33 mouse cellular contexts compared by ENCODE assay signal in the genomic region with DNA sequence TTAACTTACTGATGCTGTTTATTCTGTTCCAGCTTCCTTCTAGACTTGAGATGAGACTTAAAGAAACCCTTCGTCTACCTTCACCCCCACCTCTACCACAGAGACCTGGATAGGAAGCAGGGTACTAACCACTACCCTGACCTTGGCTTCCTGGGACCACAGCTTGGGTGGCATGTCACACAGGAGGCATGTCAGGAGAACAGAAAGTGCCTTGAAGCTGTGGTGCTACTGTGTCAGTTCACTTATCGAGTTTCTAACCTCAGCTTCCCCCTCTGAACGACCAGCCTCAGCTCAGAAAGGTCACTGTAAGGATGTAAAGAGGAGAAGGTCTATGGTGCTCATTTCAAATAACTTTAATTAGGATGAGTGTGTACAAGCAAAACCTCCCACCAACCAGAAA. TPM values are rescaled to one million over a fixed set of nuclear protein-coding genes. Genes with fewer than 3 reads are reported as not detected.
DNase-seq lines count a peak whose midpoint lies in the region; ATAC-seq and TF ChIP-seq lines count a peak whose summit lies in the region.
"Had no signal": no experiment of that assay in that cellular context is flagged by ENCODE, and none has a peak within 500 bp of the region (broad histone marks: within the 10 kb centered on the region; RNA-seq: fewer than 3 reads in every experiment).

No protein-coding gene starts in this region.

- H3K36me3 ChIP-seq in CH12.LX (replicated peaks in 1 of 2; ENCODE audit: control insufficient read depth in 1 of 2, insufficient read depth in 1 of 2, low read length in 1 of 2) (no peaks in the 10 kb centered on the region), macrophage (ENCODE audit: inconsistent target) (no peaks in the 10 kb centered on the region)
- no peaks in the 10 kb centered on the region for H3K36me3 ChIP-seq in hindbrain, embryonic 10.5 days
- no peaks in the 10 kb centered on the region for H3K36me3 ChIP-seq in kidney, embryonic 15.5 days
- H3K36me3 ChIP-seq in intestine, embryonic 15.5 days, result no peaks in the 10 kb centered on the region
- H3K36me3 ChIP-seq: embryonic facial prominence, embryonic 13.5 days; embryonic facial prominence, embryonic 15.5 days; forebrain, embryonic 10.5 days; forebrain, embryonic 12.5 days had no signal

- TF ChIP-seq POLR2A in CH12.LX (IDR thresholded peaks at IDR 0.05; ENCODE audit: low read depth, low read length), result no peak

- H3K79me2 ChIP-seq in CH12.LX (replicated peaks; ENCODE audit: control insufficient read depth, extremely low read depth, insufficient read depth, poor library complexity, severe bottlenecking) (no peaks in the 10 kb centered on the region), macrophage (ENCODE audit: inconsistent target) (no peaks in the 10 kb centered on the region)

- no peak for TF ChIP-seq RAD21 in CH12.LX (IDR thresholded peaks at IDR 0.05; ENCODE audit: low read depth, low read length)

- H3K27ac ChIP-seq in CH12.LX (ENCODE audit: insufficient read depth, low read depth) (no peak overlapping the region), macrophage (peak overlapping the region; percentile 25)
- H3K27ac ChIP-seq in hindbrain, embryonic 10.5 days, result no peak overlapping the region
- no peak overlapping the region for H3K27ac ChIP-seq in kidney, embryonic 15.5 days
- no peak overlapping the region for H3K27ac ChIP-seq in intestine, embryonic 15.5 days
- H3K27ac ChIP-seq: embryonic facial prominence, embryonic 13.5 days; embryonic facial prominence, embryonic 15.5 days; forebrain, embryonic 10.5 days; forebrain, embryonic 12.5 days had no signal

- no peak overlapping the region for H3K9ac ChIP-seq in CH12.LX (ENCODE audit: insufficient read depth, low read depth)
- no peak overlapping the region for H3K9ac ChIP-seq in kidney, embryonic 15.5 days
- no peak overlapping the region for H3K9ac ChIP-seq in intestine, embryonic 15.5 days
- H3K9ac ChIP-seq: embryonic facial prominence, embryonic 13.5 days; embryonic facial prominence, embryonic 15.5 days; forebrain, embryonic 12.5 days had no signal

- DNase-seq in CH12.LX (ENCODE audit: extremely low read depth), result peak; percentile 41
- DNase-seq in hindbrain, embryonic 10.5 days (ENCODE audit: low spot score), result no peak
- no peak for DNase-seq in kidney, adult 8-10 months
- DNase-seq: adrenal gland, adult 2 months; adrenal gland, postnatal 10 days; adrenal gland, postnatal 25 days; B cell, adult 2 months; cerebellum, adult 11 months; cerebellum, adult 18-20 months; cerebellum, adult 8-10 months; cerebellum, adult 9-11 months; cerebellum, postnatal 14 days; cerebellum, postnatal 36 days; embryo, embryonic 11 days had no signal

- H3K4me2 ChIP-seq in CH12.LX (ENCODE audit: insufficient read depth, low read depth, poor library complexity, severe bottlenecking), result no peak overlapping the region
- H3K4me2 ChIP-seq in kidney, embryonic 15.5 days, result no peak overlapping the region
- H3K4me2 ChIP-seq in intestine, embryonic 15.5 days (replicated peaks), result no peak overlapping the region
- H3K4me2 ChIP-seq: embryonic facial prominence, embryonic 13.5 days; embryonic facial prominence, embryonic 15.5 days; forebrain, embryonic 12.5 days had no signal

- ATAC-seq in granulocyte monocyte progenitor cell, adult 5-6 weeks (replicated peaks; ENCODE audit: poor library complexity, severe bottlenecking), result peak; percentile 44
- ATAC-seq in megakaryocyte progenitor cell, adult 5-6 weeks (replicated peaks; ENCODE audit: poor library complexity), result peak; percentile 42
- ATAC-seq in kidney, embryonic 15.5 days (replicated peaks; ENCODE audit: low FRiP score), result no peak
- no peak for ATAC-seq in intestine, embryonic 15.5 days
- ATAC-seq: CD4-positive, CD25-positive, alpha-beta regulatory T cell, adult 4 months; forebrain, embryonic 14.5 days; forebrain, embryonic 16.5 days had no signal

- no peaks in the 10 kb centered on the region for H3K9me3 ChIP-seq in CH12.LX (replicated peaks; ENCODE audit: low read length)
- H3K9me3 ChIP-seq in hindbrain, embryonic 10.5 days, result no peaks in the 10 kb centered on the region
- no peaks in the 10 kb centered on the region for H3K9me3 ChIP-seq in kidney, embryonic 15.5 days (replicated peaks)
- H3K9me3 ChIP-seq in intestine, embryonic 15.5 days, result no peaks in the 10 kb centered on the region
- H3K9me3 ChIP-seq: embryonic facial prominence, embryonic 13.5 days; embryonic facial prominence, embryonic 15.5 days; forebrain, embryonic 10.5 days; forebrain, embryonic 12.5 days had no signal

- H3K27me3 ChIP-seq in CH12.LX (replicated peaks), result peaks cover 7% of the 10 kb centered on the region
- H3K27me3 ChIP-seq in hindbrain, embryonic 10.5 days (ENCODE audit: insufficient read depth, poor library complexity, severe bottlenecking), result no peaks in the 10 kb centered on the region
- no peaks in the 10 kb centered on the region for H3K27me3 ChIP-seq in kidney, embryonic 15.5 days
- H3K27me3 ChIP-seq in intestine, embryonic 15.5 days (replicated peaks), result no peaks in the 10 kb centered on the region
- H3K27me3 ChIP-seq: embryonic facial prominence, embryonic 13.5 days; embryonic facial prominence, embryonic 15.5 days; forebrain, embryonic 12.5 days had no signal

- H3K4me3 ChIP-seq in CH12.LX (replicated peaks in 1 of 3; ENCODE audit: low read depth in 2 of 3, low read length in 2 of 3, poor library complexity in 1 of 3) (no peak overlapping the region), macrophage (ENCODE audit: inconsistent target) (no peak overlapping the region)
- H3K4me3 ChIP-seq in hindbrain, embryonic 10.5 days, result no peak overlapping the region
- no peak overlapping the region for H3K4me3 ChIP-seq in kidney, embryonic 15.5 days (replicated peaks)
- H3K4me3 ChIP-seq in intestine, embryonic 15.5 days (replicated peaks), result no peak overlapping the region
- H3K4me3 ChIP-seq: embryonic facial prominence, embryonic 13.5 days; embryonic facial prominence, embryonic 15.5 days; erythroblast, embryonic 14.5 days; forebrain, embryonic 10.5 days; forebrain, embryonic 12.5 days had no signal

- TF ChIP-seq EP300 in CH12.LX (IDR thresholded peaks at IDR 0.05; ENCODE audit: low read length), result no peak

- in situ Hi-C loops in CH12.LX (cut with MboI; ENCODE audit: low pct_ligation_motif_present, low pct_unique_long_range_greater_than_20kb, low sequenced_read_pairs), result no loop called here

- dilution Hi-C loops in CH12.LX (cut with MboI; ENCODE audit: extremely low pct_ligation_motif_present, extremely low pct_unique_long_range_greater_than_20kb, low sequenced_read_pairs), result no loop called here

- H3K4me1 ChIP-seq in CH12.LX (ENCODE audit: control insufficient read depth in 1 of 2, insufficient read depth in 2 of 2), result peaks cover 11 to 59% of the 10 kb centered on the region in 2 experiments; a peak in 3 of 4 replicates
- no peaks in the 10 kb centered on the region for H3K4me1 ChIP-seq in hindbrain, embryonic 10.5 days (replicated peaks)
- no peaks in the 10 kb centered on the region for H3K4me1 ChIP-seq in kidney, embryonic 15.5 days
- H3K4me1 ChIP-seq in intestine, embryonic 15.5 days (replicated peaks), result 0 out of 2 replicates have a peak, but pooled peaks cover 4% of the 10 kb centered on the region
- H3K4me1 ChIP-seq: embryonic facial prominence, embryonic 13.5 days; embryonic facial prominence, embryonic 15.5 days; forebrain, embryonic 10.5 days; forebrain, embryonic 12.5 days had no signal

- TF ChIP-seq CTCF in CH12.LX (conservative IDR thresholded peaks at IDR 0.05 in 1 of 2, IDR thresholded peaks at IDR 0.05 in 1 of 2; ENCODE audit: low read depth in 2 of 2, low read length in 2 of 2), result no peak

- 30% methylated on average over 3 of the region's 3 CpGs for WGBS in macrophage (ENCODE audit: missing documents)
- WGBS in hindbrain, embryonic 10.5 days, result 80% methylated on average over 3 of the region's 3 CpGs
- 55% methylated on average over 3 of the region's 3 CpGs for WGBS in kidney, embryonic 15.5 days
- WGBS in intestine, embryonic 15.5 days, result 57% methylated on average over 3 of the region's 3 CpGs

RNA-seq across cellular contexts. Expression of gene Ccl2, which starts 14.0 kb away (rescaled TPM):
- total RNA-seq in CH12.LX (2012; rRNA removed) (0.21 and 0.63 TPM in 2 replicates), CH12.LX (2014; rRNA removed) (not detected in 2 replicates)
- polyA plus RNA-seq in CH12.LX (2012; ENCODE audit: insufficient read length, low read depth) (0.49 TPM in 1 of 2 replicates, not detected in the other), macrophage (2018) (58.0 to 939 TPM (median 78.4 TPM) in 3 replicates)
- not detected in 2 replicates for total RNA-seq in granulocyte monocyte progenitor cell, adult 5-6 weeks (2014; fragmentation: Nextera tagmentation)
- total RNA-seq in granulocyte monocyte progenitor cell, adult 5-6 weeks (2017), result 0.41 and 5.5 TPM in 2 replicates
- 1,000 to 10,000 TPM in 1 of 26 experiments, 100 to 1,000 TPM in 20, 10 to 100 TPM in 5; 19.2 to 1,498 (median 228) TPM for total RNA-seq in macrophage (2018; cell fraction: chromatin; rRNA removed)
- total RNA-seq in macrophage (2018; cell fraction: cytosol; rRNA removed), result 1,000 to 10,000 TPM in 10 of 26 experiments, 100 to 1,000 TPM in 13, 10 to 100 TPM in 3; 77.3 to 3,885 (median 584) TPM
- total RNA-seq in macrophage (2018; cell fraction: nucleus; rRNA removed), result 1,000 to 10,000 TPM in 12 of 26 experiments, 100 to 1,000 TPM in 13, 10 to 100 TPM in 1; 57.9 to 3,876 (median 952) TPM
- 1.6 and 7.4 TPM in 2 replicates for total RNA-seq in megakaryocyte progenitor cell, adult 5-6 weeks (2015)
- 1.1 and 2.5 TPM in 2 replicates for total RNA-seq in megakaryocyte progenitor cell, adult 5-6 weeks (2017)
- polyA plus RNA-seq in hindbrain, embryonic 10.5 days (2016; fragmentation: Nextera tagmentation; extraction: Ambion mirVana), result 0.80 and 1.0 TPM in 2 replicates
- 1.6 TPM in 2 replicates for polyA plus RNA-seq in kidney, embryonic 15.5 days (2015; fragmentation: Nextera tagmentation; extraction: Ambion mirVana)
- 10.2 and 10.4 TPM in 2 replicates for polyA plus RNA-seq in intestine, embryonic 15.5 days (2015; fragmentation: Nextera tagmentation; extraction: Ambion mirVana)
- polyA plus RNA-seq: CD4-positive, CD25-positive, alpha-beta regulatory T cell, adult 4 months; erythroblast, embryonic 14.5 days had no signal

RNA-seq across cellular contexts. Expression of gene Gm17268, which starts 17.0 kb away (rescaled TPM):
- total RNA-seq in CH12.LX (2012; rRNA removed) (not detected in 2 replicates), CH12.LX (2014; rRNA removed) (not detected in 2 replicates)
- polyA plus RNA-seq in CH12.LX (2012; ENCODE audit: insufficient read length, low read depth) (not detected in 2 replicates), macrophage (2018) (not detected in 3 replicates)
- total RNA-seq in granulocyte monocyte progenitor cell, adult 5-6 weeks (2014; fragmentation: Nextera tagmentation), result not detected in 2 replicates
- total RNA-seq in granulocyte monocyte progenitor cell, adult 5-6 weeks (2017), result not detected in 2 replicates
- not detected for total RNA-seq in macrophage (2018; cell fraction: chromatin; rRNA removed)
- total RNA-seq in macrophage (2018; cell fraction: cytosol; rRNA removed), result not detected
- not detected for total RNA-seq in macrophage (2018; cell fraction: nucleus; rRNA removed)
- not detected in 2 replicates for total RNA-seq in megakaryocyte progenitor cell, adult 5-6 weeks (2015)
- not detected in 2 replicates for total RNA-seq in megakaryocyte progenitor cell, adult 5-6 weeks (2017)
- polyA plus RNA-seq in hindbrain, embryonic 10.5 days (2016; fragmentation: Nextera tagmentation; extraction: Ambion mirVana), result not detected in 2 replicates
- not detected in 2 replicates for polyA plus RNA-seq in kidney, embryonic 15.5 days (2015; fragmentation: Nextera tagmentation; extraction: Ambion mirVana)
- not detected in 2 replicates for polyA plus RNA-seq in intestine, embryonic 15.5 days (2015; fragmentation: Nextera tagmentation; extraction: Ambion mirVana)
- total RNA-seq: adrenal gland, adult 2 months; adrenal gland, postnatal 10 days; adrenal gland, postnatal 25 days; adrenal gland, postnatal 4 days; ES-E14; MEL had no signal
- polyA plus RNA-seq: adrenal gland, adult 2 months; brain, embryonic 14.5 days; CD4-positive, CD25-positive, alpha-beta regulatory T cell, adult 4 months; cortical plate, adult 2 months; embryonic facial prominence, embryonic 11.5 days; embryonic facial prominence, embryonic 13.5 days; embryonic facial prominence, embryonic 15.5 days; erythroblast, embryonic 14.5 days; forebrain, embryonic 10.5 days; forebrain, embryonic 12.5 days; forebrain, embryonic 14.5 days; forebrain, embryonic 16.5 days had no signal

RNA-seq across cellular contexts. Expression of gene Ccl7, which starts 24.1 kb away (rescaled TPM):
- total RNA-seq in CH12.LX (2012; rRNA removed) (0.25 TPM in 1 of 2 replicates, not detected in the other), CH12.LX (2014; rRNA removed) (not detected in 2 replicates)
- polyA plus RNA-seq in CH12.LX (2012; ENCODE audit: insufficient read length, low read depth) (not detected in 2 replicates), macrophage (2018) (66.8 to 1,194 TPM (median 74.2 TPM) in 3 replicates)
- not detected in 2 replicates for total RNA-seq in granulocyte monocyte progenitor cell, adult 5-6 weeks (2014; fragmentation: Nextera tagmentation)
- total RNA-seq in granulocyte monocyte progenitor cell, adult 5-6 weeks (2017), result not detected in 2 replicates
- 1,000 to 10,000 TPM in 1 of 26 experiments, 100 to 1,000 TPM in 21, 10 to 100 TPM in 4; 14.4 to 1,116 (median 244) TPM for total RNA-seq in macrophage (2018; cell fraction: chromatin; rRNA removed)
- total RNA-seq in macrophage (2018; cell fraction: cytosol; rRNA removed), result 1,000 to 10,000 TPM in 10 of 26 experiments, 100 to 1,000 TPM in 13, 10 to 100 TPM in 3; 66.4 to 3,319 (median 600) TPM
- 1,000 to 10,000 TPM in 13 of 26 experiments, 100 to 1,000 TPM in 12, 10 to 100 TPM in 1; 64.5 to 3,972 (median 989) TPM for total RNA-seq in macrophage (2018; cell fraction: nucleus; rRNA removed)
- total RNA-seq in megakaryocyte progenitor cell, adult 5-6 weeks (2015), result not detected in 2 replicates
- not detected in 2 replicates for total RNA-seq in megakaryocyte progenitor cell, adult 5-6 weeks (2017)
- polyA plus RNA-seq in hindbrain, embryonic 10.5 days (2016; fragmentation: Nextera tagmentation; extraction: Ambion mirVana), result 0.21 TPM in 1 of 2 replicates, not detected in the other
- 0.93 TPM in 2 replicates for polyA plus RNA-seq in kidney, embryonic 15.5 days (2015; fragmentation: Nextera tagmentation; extraction: Ambion mirVana)
- polyA plus RNA-seq in intestine, embryonic 15.5 days (2015; fragmentation: Nextera tagmentation; extraction: Ambion mirVana), result 3.6 and 5.1 TPM in 2 replicates
- total RNA-seq: adrenal gland, postnatal 4 days; MEL had no signal
- polyA plus RNA-seq: CD4-positive, CD25-positive, alpha-beta regulatory T cell, adult 4 months; embryonic facial prominence, embryonic 11.5 days; erythroblast, embryonic 14.5 days had no signal

RNA-seq across cellular contexts. Expression of gene Ccl11, which starts 36.2 kb away (rescaled TPM):
- not detected in 2 replicates for total RNA-seq in CH12.LX (2012; rRNA removed)
- total RNA-seq in CH12.LX (2014; rRNA removed), result not detected in 2 replicates
- not detected in 2 replicates for polyA plus RNA-seq in CH12.LX (2012; ENCODE audit: insufficient read length, low read depth)
- total RNA-seq in granulocyte monocyte progenitor cell, adult 5-6 weeks (2014; fragmentation: Nextera tagmentation), result not detected in 2 replicates
- total RNA-seq in granulocyte monocyte progenitor cell, adult 5-6 weeks (2017), result not detected in 2 replicates
- total RNA-seq in macrophage (2018; cell fraction: chromatin; rRNA removed), result not detected
- not detected for total RNA-seq in macrophage (2018; cell fraction: cytosol; rRNA removed)
- 1 to 10 TPM in 1 of 26 experiments, not detected in 25; 1.2 TPM for total RNA-seq in macrophage (2018; cell fraction: nucleus; rRNA removed)
- not detected in 3 replicates for polyA plus RNA-seq in macrophage (2018)
- total RNA-seq in megakaryocyte progenitor cell, adult 5-6 weeks (2015), result not detected in 2 replicates
- total RNA-seq in megakaryocyte progenitor cell, adult 5-6 weeks (2017), result not detected in 2 replicates
- not detected in 2 replicates for polyA plus RNA-seq in hindbrain, embryonic 10.5 days (2016; fragmentation: Nextera tagmentation; extraction: Ambion mirVana)
- polyA plus RNA-seq in kidney, embryonic 15.5 days (2015; fragmentation: Nextera tagmentation; extraction: Ambion mirVana), result 11.9 and 12.4 TPM in 2 replicates
- polyA plus RNA-seq in intestine, embryonic 15.5 days (2015; fragmentation: Nextera tagmentation; extraction: Ambion mirVana), result 97.5 and 103 TPM in 2 replicates
- total RNA-seq: ES-E14, MEL had no signal
- polyA plus RNA-seq: CD4-positive, CD25-positive, alpha-beta regulatory T cell, adult 4 months; cortical plate, adult 2 months; embryonic facial prominence, embryonic 11.5 days; erythroblast, embryonic 14.5 days; forebrain, embryonic 10.5 days; forebrain, embryonic 12.5 days; forebrain, embryonic 14.5 days; forebrain, embryonic 16.5 days had no signal

RNA-seq across cellular contexts. Expression of gene Asic2, which starts 53.1 kb away (rescaled TPM):
- total RNA-seq in CH12.LX (2012; rRNA removed) (not detected in 2 replicates), CH12.LX (2014; rRNA removed) (not detected in 2 replicates)
- polyA plus RNA-seq in CH12.LX (2012; ENCODE audit: insufficient read length, low read depth) (not detected in 2 replicates), macrophage (2018) (not detected in 3 replicates)
- not detected in 2 replicates for total RNA-seq in granulocyte monocyte progenitor cell, adult 5-6 weeks (2014; fragmentation: Nextera tagmentation)
- not detected in 2 replicates for total RNA-seq in granulocyte monocyte progenitor cell, adult 5-6 weeks (2017)
- not detected for total RNA-seq in macrophage (2018; cell fraction: chromatin; rRNA removed)
- total RNA-seq in macrophage (2018; cell fraction: cytosol; rRNA removed), result not detected
- not detected for total RNA-seq in macrophage (2018; cell fraction: nucleus; rRNA removed)
- not detected in 2 replicates for total RNA-seq in megakaryocyte progenitor cell, adult 5-6 weeks (2015)
- total RNA-seq in megakaryocyte progenitor cell, adult 5-6 weeks (2017), result not detected in 2 replicates
- polyA plus RNA-seq in hindbrain, embryonic 10.5 days (2016; fragmentation: Nextera tagmentation; extraction: Ambion mirVana), result 1.6 and 2.6 TPM in 2 replicates
- 3.5 and 3.7 TPM in 2 replicates for polyA plus RNA-seq in kidney, embryonic 15.5 days (2015; fragmentation: Nextera tagmentation; extraction: Ambion mirVana)
- 0.19 and 0.32 TPM in 2 replicates for polyA plus RNA-seq in intestine, embryonic 15.5 days (2015; fragmentation: Nextera tagmentation; extraction: Ambion mirVana)
- total RNA-seq: MEL had no signal
- polyA plus RNA-seq: CD4-positive, CD25-positive, alpha-beta regulatory T cell, adult 4 months; erythroblast, embryonic 14.5 days had no signal

Comparison
In these comparisons a context has a peak if more than half of its experiments do, and no peak if none do; other contexts are left out.
1. ATAC-seq: peak in granulocyte monocyte progenitor cell, adult 5-6 weeks (single experiment) and megakaryocyte progenitor cell, adult 5-6 weeks (single experiment); none in kidney, embryonic 15.5 days (single experiment) and intestine, embryonic 15.5 days (single experiment).
2. RNA of gene Ccl7, which starts 24.1 kb away (polyA plus RNA-seq): 66.8 to 1,194 TPM in macrophage; 3.6 to 5.1 TPM in intestine, embryonic 15.5 days, 0.93 TPM in kidney, embryonic 15.5 days, 0.21 TPM in hindbrain, embryonic 10.5 days and not detected in CH12.LX; every median in the first group is over 10 times any median in the second.